Mouse (Mus musculus) stomach, postnatal 0 days (tissue): ENCODE measurements around the gene Grb7.

Experiments used
- CTCF ChIP-seq: IDR thresholded peaks from 2 replicates; pipeline ENCODE4 v1.5.1; 2016; ENCODE audit warnings: antibody characterized with exemption, low read depth, mild to moderate bottlenecking, moderate library complexity
- EP300 ChIP-seq: optimal IDR thresholded peaks from 2 replicates; pipeline ENCODE3; 2016; ENCODE audit warnings: antibody characterized with exemption

DNA sequence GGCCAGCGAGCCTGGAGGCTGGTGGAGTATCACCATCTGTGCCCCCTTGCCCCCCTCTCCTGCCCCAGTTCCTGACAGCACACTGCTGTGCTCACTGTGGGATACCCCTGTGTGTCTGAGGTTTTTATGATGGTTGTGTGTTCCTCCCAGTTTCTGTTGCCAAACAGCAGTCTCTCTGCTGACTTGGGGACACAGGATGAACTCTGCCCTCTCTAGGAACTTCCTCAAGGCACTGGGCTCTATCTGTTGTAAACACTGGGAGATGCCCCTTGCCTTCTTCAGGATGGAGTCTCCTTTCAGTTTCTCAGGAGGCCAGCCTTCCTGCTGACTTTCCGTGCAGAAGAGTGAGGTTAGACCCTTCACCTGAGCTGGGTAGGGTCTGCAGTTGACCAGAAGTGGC is 32.0 kb upstream of the Grb7 start:
- TF ChIP-seq EP300 (no peak), CTCF (no peak)
